Mouse (Mus musculus) hindbrain, embryonic 14.5 days (tissue): ENCODE measurements around the gene Olfr1383. TPM values are rescaled to one million over a fixed set of nuclear protein-coding genes. Genes with fewer than 3 reads are reported as not detected.
"Not testable (repeated sequence)": the region's sequence is repeated elsewhere in the genome, so short reads cannot be mapped to it uniquely, and the experiment has no call there.

ENCODE experiments used
- ATAC-seq: fragments of 200-750 bp; cut with Nextera tagmentation; 2 replicates; pipeline ENCODE4 v1.8.0; 2017; ENCODE audit warnings: moderate number of reproducible peaks, mild to moderate bottlenecking, moderate TSS enrichment, moderate library complexity; ENCODE audit not compliant: low FRiP score
- DNase-seq: peaks from one replicate; pipeline ENCODE4 v3.0.0-alpha.2; 2015; ENCODE audit warnings: low spot score
- H3K27ac ChIP-seq: fragments of 300-500 bp; sonication (generic); 2 replicates; pipeline ENCODE4 v1.5.1; 2014; ENCODE audit warnings: mild to moderate bottlenecking, moderate library complexity
- H3K27me3 ChIP-seq: fragments of 300-500 bp; sonication (generic); 2 replicates; pipeline ENCODE4 v1.6.1; 2014; ENCODE audit warnings: mild to moderate bottlenecking, low read length, mixed read lengths; ENCODE audit not compliant: control insufficient read depth, insufficient read depth
- H3K36me3 ChIP-seq: fragments of 300-500 bp; sonication (generic); replicated peaks from 2 replicates; pipeline ENCODE4 v1.6.1; 2014; ENCODE audit not compliant: control insufficient read depth, insufficient read depth
- H3K4me1 ChIP-seq: fragments of 300-500 bp; sonication (generic); replicated peaks from 2 replicates; pipeline ENCODE4 v1.6.1; 2014; ENCODE audit warnings: antibody characterized with exemption, low read length, mixed read lengths; ENCODE audit not compliant: control insufficient read depth, insufficient read depth
- H3K4me2 ChIP-seq: fragments of 300-500 bp; sonication (generic); replicated peaks from 2 replicates; pipeline ENCODE4 v1.6.1; 2014; ENCODE audit warnings: mild to moderate bottlenecking, moderate library complexity
- H3K4me3 ChIP-seq: fragments of 300-500 bp; sonication (generic); replicated peaks from 2 replicates; pipeline ENCODE4 v1.5.1; 2014; ENCODE audit warnings: mild to moderate bottlenecking, low read length
- H3K9ac ChIP-seq: fragments of 300-500 bp; sonication (generic); 2 replicates; pipeline ENCODE4 v1.6.1; 2014
- H3K9me3 ChIP-seq: fragments of 300-500 bp; sonication (generic); 2 replicates; pipeline ENCODE4 v1.6.1; 2016; ENCODE audit warnings: low read length; ENCODE audit not compliant: control insufficient read depth
- WGBS: fragments of 180-500 bp; shearing (Covaris S2); extraction: QIAGEN DNeasy Blood & Tissue Kit; methylation state at CpG from one replicate; pipeline ENCODE4 v1.1.7; 2014; 5-methylcytosine and 5-hydroxymethylcytosine counted together
- polyA plus RNA-seq: library from polyadenylated mRNA; unstranded; fragments of >200 nt; fragmentation: Nextera tagmentation; extraction: Ambion mirVana; gene quantifications from 2 replicates; pipeline ENCODE4 v1.2.1, GENCODE M21; 2014

Gene Olfr1383
- polyA plus RNA-seq, 1 experiment from 2014 or later: not detected

DNA sequence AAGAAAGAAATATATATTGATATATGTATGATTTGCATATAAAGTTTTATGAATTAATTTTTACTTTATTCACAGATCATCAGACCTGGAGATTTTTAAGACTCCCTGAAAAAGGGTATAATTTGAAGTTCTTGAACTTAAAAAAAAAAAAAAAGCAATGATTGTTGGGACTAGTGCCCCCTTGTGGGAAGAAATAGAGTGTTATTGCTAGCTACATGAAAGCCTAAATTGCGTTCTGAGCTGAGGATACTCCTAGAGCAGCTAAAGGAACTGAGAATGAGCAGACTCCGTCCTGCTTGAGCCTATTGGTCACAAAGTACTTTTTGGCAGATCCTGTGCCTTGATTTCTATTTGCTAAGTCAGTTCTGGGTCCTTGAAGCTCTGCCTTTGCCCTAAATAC is 55.6 kb downstream of the Olfr1383 start:
- not testable (repeated sequence) for H3K4me1 ChIP-seq, DNase-seq, H3K4me2 ChIP-seq, H3K9me3 ChIP-seq, H3K9ac ChIP-seq, H3K27me3 ChIP-seq, H3K36me3 ChIP-seq, ATAC-seq, H3K27ac ChIP-seq, H3K4me3 ChIP-seq
- WGBS: 45% methylated on average over 2 of the region's 2 CpGs

Other genes starting within 250 kb of the Olfr1383 start
- gene Olfr1393, start 241.3 kb upstream of the Olfr1383 start, polyA plus RNA-seq: not detected in 2 replicates
- not detected in 2 replicates for gene Olfr1392, start 234.4 kb upstream of the Olfr1383 start, polyA plus RNA-seq
- 0.07 TPM in 1 of 2 replicates, not detected in the other for gene Olfr10, start 214.9 kb upstream of the Olfr1383 start, polyA plus RNA-seq
- gene Olfr1391, start 196.9 kb upstream of the Olfr1383 start, polyA plus RNA-seq: not detected in 2 replicates
- not detected in 2 replicates for gene Olfr1390, start 184.5 kb upstream of the Olfr1383 start, polyA plus RNA-seq
- not detected in 2 replicates for gene Olfr1389, start 96.6 kb upstream of the Olfr1383 start, polyA plus RNA-seq
- gene Olfr1388, start 83.0 kb upstream of the Olfr1383 start, polyA plus RNA-seq: 0.07 TPM in 1 of 2 replicates, not detected in the other
- not detected in 2 replicates for gene Olfr1387, start 64.3 kb upstream of the Olfr1383 start, polyA plus RNA-seq
- not detected in 2 replicates for gene Olfr1386, start 54.6 kb upstream of the Olfr1383 start, polyA plus RNA-seq
- not detected in 2 replicates for gene Olfr1385, start 30.6 kb upstream of the Olfr1383 start, polyA plus RNA-seq
- not detected in 2 replicates for gene Olfr1384, start 12.9 kb upstream of the Olfr1383 start, polyA plus RNA-seq
- not detected in 2 replicates for gene Olfr1382, start 8.6 kb downstream of the Olfr1383 start, polyA plus RNA-seq
- not detected in 2 replicates for gene Olfr1381, start 23.8 kb downstream of the Olfr1383 start, polyA plus RNA-seq
- not detected in 2 replicates for gene Olfr1380, start 37.2 kb downstream of the Olfr1383 start, polyA plus RNA-seq
- gene Flt4, start 89.6 kb downstream of the Olfr1383 start, polyA plus RNA-seq: 2.2 and 2.8 TPM in 2 replicates
- gene Scgb3a1, start 144.0 kb downstream of the Olfr1383 start, polyA plus RNA-seq: not detected in 2 replicates
- 40.1 and 42.1 TPM in 2 replicates for gene Cnot6, start 193.1 kb downstream of the Olfr1383 start, polyA plus RNA-seq